Mouse (Mus musculus) adrenal gland, postnatal 36 days (tissue): ENCODE measurements around the gene Epha8. TPM values are rescaled to one million over a fixed set of nuclear protein-coding genes. Genes with fewer than 3 reads are reported as not detected.
A peak's percentile ranks its signal among the peaks of the same experiment; 100 is the strongest.

Experiments
- DNase-seq, 2 experiments: peaks; one replicate each; pipeline ENCODE4 v3.0.0; 2021; ENCODE audit warnings: mixed read lengths in 1 of 2
- total RNA-seq, 2 experiments: library from RNA; stranded (reverse); gene quantifications; 2 replicates each; pipeline ENCODE4 v1.2.3; 2021

Epha8 gene
- total RNA-seq, 2 experiments from 2014 or later = 0.10 to 0.23 TPM

DNA sequence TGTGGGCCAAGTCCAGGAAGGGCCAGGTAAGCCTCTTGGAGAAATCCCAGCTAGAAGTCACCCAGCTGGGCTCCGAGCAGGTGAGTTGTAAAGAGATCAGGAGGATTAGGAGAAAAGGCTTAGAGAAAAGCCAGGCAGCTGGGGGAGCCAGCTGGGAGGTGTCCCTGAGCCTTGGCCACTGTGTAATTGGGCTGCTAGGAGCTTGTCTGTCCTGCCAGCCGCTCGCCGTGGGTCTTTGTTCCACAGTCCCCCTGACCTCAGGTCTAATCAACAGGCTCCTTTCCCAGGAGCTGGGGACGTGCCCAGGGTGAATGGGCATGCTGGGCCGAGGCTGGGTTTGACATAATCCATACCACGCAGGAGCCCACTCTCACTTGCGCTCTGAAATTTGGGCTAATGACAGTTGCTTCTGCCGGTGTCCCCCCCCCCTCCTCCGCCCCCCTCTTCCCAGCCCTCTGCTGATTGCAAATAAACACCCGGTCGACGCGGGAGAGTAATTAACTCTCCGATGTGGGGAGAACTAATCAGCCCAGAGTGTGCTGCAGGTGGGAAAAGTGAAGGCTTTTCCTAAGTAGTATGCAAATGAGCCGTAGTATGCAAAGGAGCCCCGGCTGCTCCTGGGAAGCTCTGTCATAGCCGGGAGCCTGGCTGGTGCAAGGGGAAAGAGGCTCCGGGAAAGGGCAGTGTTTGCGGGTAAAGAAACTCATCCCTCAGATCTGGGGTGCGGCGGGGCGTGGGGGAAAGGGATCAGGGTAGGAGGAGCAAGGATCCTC lies 51.7 kb downstream of the Epha8 start:
- no peak for DNase-seq

DNA sequence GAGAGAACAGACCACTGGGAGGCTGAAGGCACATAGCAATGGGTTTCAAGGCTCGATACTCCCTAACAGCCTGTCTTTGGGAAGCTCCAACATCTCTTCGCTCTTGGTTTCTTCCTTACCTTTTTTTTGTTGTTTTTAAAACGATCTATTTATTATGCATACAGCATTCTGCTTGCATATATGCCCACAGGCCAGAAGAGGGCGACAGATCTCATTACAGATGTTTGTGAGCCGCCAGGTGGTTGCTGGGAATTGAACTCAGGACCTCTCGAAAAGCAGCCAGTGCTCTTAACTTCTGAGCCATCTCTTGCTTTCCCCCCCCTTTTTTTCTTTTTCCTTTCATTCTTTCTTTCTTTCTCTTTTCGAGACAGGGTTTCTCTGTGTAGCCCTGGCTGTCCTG lies 57.5 kb downstream of the Epha8 start:
- no peak for DNase-seq

DNA sequence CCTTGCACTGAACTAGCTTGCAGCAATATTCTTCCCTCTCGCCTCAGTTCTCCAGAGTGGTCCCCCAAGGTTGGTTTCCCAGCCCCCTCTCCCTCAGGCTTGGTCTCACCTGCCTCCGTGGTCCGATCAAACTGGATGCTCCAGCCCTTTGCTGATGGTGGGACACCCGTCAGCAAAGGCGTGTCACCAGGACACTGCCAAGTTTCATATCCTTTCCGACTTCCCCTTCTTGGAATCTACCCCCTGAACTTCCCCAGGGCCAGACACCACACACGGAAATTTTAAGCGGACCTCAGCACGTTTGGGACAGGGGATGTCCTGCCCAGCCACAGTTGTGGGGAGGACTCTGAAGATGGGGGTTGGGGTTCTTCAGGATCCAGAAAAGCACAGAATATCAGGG lies 58.0 kb downstream of the Epha8 start, which contains the start of gene C1qa:
C1qa (minus strand) TSS at position 167 of the 400 bp plus-strand sequence.
- peak in 1 of 2 experiments; percentile 13 for DNase-seq

DNA sequence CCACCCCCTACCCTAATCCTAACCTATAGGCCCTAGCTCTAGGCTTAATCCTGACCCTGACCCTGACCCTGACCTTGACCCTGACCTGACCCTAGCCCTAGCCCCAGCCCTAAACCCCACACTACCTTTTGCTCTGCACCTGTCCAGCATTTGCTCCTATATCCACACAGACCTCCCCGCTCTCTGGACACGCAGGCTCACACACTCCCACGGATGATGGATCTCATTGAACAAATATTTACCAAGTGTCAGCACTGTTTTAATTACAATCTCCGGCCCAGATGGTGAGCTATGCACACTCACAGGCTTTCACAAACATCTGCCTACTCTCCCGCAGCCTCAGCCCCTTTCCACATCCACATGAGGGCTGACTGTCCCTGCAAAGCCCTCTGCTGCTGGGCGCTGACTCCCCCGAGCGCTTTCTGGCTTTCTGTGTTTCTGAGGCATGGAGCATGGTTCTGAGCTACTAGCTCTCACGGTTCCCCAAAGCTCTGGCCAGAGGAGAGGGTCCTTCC lies 58.5 kb downstream of the Epha8 start:
- no peak for DNase-seq

DNA sequence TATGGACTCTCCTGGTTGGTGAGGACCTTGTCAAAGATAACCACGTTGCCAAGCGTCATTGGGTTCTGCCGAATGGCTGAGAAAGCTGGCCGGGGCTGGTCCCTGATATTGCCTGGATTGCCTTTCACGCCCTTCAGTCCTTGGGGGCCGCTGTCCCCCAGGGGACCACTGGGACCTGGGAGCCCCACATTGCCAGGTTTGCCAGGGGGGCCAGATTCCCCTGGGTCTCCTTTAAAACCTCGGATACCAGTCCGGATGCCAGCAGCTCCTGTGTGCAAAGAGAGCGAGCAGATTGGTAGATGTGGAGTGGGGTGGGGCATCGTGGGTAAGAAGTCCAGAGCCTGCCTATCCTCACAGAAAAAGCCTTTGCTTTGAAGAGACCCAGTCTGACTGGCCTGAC lies 60.2 kb downstream of the Epha8 start:
- no peak for DNase-seq

DNA sequence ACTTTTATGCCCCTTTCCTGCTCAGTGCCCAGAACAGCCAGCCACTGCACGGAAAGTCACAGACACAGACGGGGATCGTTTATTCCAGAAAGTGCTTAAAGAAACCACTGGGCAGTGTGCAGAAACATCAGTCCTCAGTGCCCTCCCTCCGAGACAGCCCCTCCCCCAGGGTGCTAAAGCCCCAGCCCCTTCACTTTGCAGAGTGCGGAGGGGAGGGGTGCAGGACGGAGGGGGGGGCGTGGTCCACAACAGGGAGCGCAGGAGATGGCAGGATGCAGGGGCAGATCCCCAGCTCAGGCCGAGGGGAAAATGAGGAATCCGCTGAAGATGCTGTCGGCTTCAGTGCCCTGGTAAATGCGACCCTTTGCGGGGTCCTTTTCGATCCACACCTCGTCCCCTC lies 60.8 kb downstream of the Epha8 start:
- DNase-seq = no peak

DNA sequence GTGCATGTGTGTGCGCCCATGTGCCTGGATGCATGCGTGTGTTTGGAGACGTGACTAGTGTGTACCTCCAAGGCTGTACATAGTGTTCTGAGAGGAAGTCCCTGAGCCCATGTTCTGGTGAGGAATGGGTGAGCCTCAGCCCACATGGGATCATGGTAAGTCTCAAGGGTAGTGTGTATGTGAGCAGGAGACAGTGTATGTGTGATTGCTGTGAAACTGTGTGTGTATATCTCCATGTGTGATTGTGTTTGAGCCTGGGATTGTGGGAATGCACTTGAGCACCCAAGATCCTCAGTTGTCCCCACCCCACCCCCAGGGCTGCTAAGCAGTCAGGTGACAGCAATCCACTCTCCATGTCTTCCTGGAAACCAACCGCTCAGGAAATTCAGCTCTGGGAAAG lies 61.8 kb downstream of the Epha8 start:
- DNase-seq = no peak

DNA sequence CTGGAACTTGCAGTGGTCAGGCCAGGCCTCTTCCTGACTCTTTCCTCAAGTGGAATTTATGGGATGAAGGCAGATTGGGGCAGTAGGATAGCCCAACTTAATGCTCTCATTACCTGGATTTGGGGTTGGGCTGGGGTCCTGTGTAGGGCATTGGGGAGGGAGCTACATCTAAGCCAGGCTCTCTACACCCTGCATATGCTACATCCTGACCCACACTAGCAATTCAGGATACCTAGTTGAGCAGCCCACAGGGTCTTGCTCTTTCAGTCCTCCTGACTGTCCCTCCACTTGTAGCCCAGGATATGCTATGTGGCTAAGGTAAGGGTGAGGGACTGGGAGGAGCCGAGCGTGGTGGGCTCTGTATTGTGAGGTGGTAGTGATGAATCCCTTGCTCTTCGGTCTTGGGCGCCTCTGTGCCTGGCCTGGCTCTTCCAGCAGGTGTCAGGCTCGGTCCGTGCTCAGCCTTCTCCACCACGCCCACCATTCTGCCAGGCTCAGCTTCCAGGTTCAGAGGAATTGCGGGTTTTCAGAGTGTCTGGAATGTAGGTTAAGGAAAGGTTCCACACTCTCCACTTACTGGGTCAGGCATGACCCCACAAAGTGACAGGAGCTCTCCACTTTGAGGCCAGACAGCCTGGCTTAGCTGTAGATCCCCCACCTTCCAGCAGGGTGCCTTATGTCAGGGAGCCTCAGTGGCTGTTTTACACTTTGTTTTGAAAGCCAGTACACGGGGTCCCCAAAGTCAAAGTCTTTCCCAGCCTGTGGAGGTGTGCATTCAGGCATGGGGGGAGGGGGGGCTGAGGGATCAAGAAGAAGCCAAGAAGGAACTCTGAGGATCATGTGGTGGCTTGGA lies 62.7 kb downstream of the Epha8 start:
- DNase-seq = peak; percentile 24 to 35

DNA sequence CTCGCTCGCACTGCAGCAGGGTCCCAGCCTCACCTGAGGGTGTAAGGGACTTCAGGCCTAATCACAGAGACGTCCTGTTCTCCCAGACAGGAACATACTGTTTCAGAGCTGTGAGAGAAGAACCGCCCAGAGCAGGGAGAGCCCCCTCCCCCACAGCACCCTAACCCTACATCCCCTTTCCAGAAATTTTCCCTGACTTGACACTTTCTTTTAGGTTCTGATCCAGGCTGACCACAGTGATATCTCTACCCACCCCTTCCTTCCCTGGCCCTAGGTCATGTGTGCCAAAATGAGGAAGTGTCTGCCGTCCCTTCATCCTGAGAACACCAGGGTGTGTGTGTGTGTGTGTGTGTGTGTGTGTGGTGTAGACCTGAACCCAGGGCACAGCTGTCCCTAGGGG lies 63.8 kb downstream of the Epha8 start, which contains the start of gene C1qc:
C1qc (minus strand) TSS at position 255 of the 400 bp plus-strand sequence.
- peak in 1 of 2 experiments; percentile 25 for DNase-seq

DNA sequence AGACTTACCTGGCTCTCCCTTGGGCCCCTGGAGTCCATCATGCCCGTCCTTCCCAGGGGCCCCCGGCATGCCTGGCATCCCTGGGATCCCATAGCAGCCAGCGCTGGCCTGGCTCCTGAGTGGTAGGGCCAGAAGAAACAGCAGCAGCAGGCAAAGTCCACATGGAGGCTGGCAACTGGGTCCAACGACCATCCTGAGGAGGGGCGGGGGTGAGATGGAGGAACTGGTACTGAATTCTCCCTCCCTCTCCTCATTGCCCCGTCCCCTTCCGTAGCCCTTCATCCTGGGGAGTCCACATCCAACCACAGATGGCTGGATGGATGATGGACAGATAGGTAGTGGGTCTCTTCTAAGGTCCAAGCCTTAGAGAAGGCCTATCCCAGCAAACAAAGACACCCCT lies 64.2 kb downstream of the Epha8 start:
- no peak for DNase-seq

DNA sequence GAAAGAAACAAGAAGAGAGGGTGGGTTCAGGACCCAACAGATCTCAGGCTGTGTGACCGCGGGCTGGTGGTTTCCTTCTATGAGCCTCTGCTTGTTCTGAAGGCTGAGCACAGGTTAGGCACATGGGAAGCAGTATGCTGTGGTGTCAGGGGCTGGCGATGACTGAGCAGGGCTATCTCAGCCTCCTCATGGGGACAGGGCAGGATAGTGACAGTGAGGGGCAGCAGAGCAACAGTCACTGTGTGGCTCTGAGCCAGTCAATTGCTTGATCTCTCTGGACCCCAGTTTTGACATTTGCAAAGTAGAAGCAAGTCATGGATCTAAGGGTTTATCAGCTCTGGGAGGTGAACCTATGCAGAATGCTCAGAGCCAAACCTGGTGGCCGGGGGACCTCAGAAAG lies 65.5 kb downstream of the Epha8 start:
- DNase-seq = no peak

DNA sequence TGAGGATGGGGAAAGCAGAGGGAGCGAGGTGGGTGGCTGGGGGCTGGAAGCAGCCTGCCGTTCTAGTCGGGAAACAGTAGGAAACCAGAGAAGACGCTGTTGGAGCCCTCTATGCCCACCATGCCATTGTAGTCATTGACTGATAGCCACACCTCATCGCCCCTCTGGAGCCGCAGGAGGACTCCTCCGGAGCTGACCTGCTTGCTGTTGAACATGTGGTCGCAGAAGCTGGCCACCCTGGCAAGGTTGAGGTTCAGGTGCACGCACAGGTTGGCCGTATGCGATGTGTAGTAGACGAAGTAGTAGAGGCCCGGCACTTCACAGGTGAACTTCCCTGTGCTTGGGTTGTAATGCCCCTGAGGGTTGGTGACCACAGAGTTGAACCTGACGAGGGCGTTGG lies 66.6 kb downstream of the Epha8 start:
- DNase-seq = no peak

DNA sequence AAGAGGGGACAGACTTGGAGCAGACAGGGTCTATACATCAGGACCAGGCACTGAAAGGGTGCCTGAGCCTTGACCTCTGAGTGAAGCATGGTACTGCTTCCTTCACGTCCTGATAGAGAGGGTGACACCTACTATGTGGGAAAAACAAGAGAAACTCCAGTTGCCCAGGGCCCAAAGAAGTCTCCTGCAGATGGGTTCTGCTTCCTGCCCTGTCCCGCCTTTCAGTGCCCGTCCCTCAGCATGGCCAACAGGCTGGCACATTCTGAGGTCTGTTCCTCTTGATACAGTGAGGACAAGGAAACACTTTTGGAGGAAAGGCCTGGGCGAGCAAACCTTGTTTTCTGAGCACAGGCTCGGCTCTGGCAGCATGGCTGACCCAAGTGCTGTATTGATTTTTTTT lies 68.9 kb downstream of the Epha8 start:
- DNase-seq = no peak

DNA sequence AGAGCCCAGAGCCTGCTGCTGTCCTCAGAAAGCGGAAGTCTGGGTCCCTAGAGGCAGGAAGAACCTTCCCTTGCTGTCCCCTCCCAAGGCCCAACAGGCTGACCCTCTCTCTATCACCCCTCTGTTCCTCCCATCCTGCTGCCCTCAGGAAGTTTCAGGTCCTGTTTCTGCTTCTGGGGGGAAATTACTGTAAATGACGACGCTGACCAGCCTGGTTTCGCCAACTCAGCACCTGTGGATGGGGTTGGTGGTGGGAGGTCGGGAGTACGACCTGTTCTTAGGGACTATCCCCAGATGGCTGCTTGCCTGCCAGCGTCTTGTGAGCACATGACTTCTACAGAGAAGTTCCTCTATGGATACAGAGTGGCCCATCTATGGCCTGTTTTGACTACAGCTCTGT lies 70.5 kb downstream of the Epha8 start, which contains the start of gene C1qb:
C1qb (minus strand) TSS at position 87 of the 400 bp plus-strand sequence.
- DNase-seq = peak in 1 of 2 experiments; percentile 29

Other genes starting within 250 kb of the Epha8 start
- gene Ephb2, start 120.8 kb downstream of the Epha8 start, total RNA-seq = 10 to 100 TPM; 18.7 to 19.8 TPM
- 10 to 100 TPM; 43.5 to 77.2 TPM for gene C1qb, start 70.6 kb downstream of the Epha8 start, total RNA-seq
- gene C1qc, start 63.8 kb downstream of the Epha8 start, total RNA-seq = 10 to 100 TPM; 30.6 to 58.1 TPM
- gene C1qa, start 58.0 kb downstream of the Epha8 start, total RNA-seq = 10 to 100 TPM; 44.1 to 72.9 TPM
- 10 to 100 TPM in 1 of 2 experiments, 1 to 10 TPM in 1; 7.9 to 14.0 TPM for gene Zbtb40, start 92.0 kb upstream of the Epha8 start, total RNA-seq